Mouse (Mus musculus) embryo, embryonic 11 days (tissue): ENCODE measurements at regions not wholly inside any gene's neighbourhood (a gene's known extent, or its start where the extent isn't known, plus 50 kb on each side); places are given as distances from the start of the nearest gene placed in this dataset.
"Not testable (repeated sequence)": the region's sequence is repeated elsewhere in the genome, so short reads cannot be mapped to it uniquely, and the experiment has no call there.

Experiments
- DNase-seq: peaks from one replicate; pipeline ENCODE4 v3.0.0-alpha.2; 2015

- peak; percentile 86 for DNase-seq
Observed at GRCm38 (mm10) chr12:109749711-109750243, 149.6 kb upstream of the Rtl1 start.

GRCm38 (mm10) chr12:109754986-109755385 is 154.9 kb upstream of the Rtl1 start:
- DNase-seq, result no peak

GRCm38 (mm10) chr12:109764293-109764692 is 164.2 kb upstream of the Rtl1 start:
- DNase-seq, result no peak

GRCm38 (mm10) chr12:109766602-109767001 is 166.5 kb upstream of the Rtl1 start:
- DNase-seq, result not testable (repeated sequence)

- no peak for DNase-seq
Observed at GRCm38 (mm10) chr12:109772543-109772942, 172.4 kb upstream of the Rtl1 start.

- no peak for DNase-seq
Observed at GRCm38 (mm10) chr12:109773909-109774313, 173.8 kb upstream of the Rtl1 start.

GRCm38 (mm10) chr12:109798846-109799245 is 198.7 kb upstream of the Rtl1 start:
- no peak for DNase-seq

- DNase-seq, result no peak
Observed at GRCm38 (mm10) chr12:109799395-109799794, 199.3 kb upstream of the Rtl1 start.

GRCm38 (mm10) chr12:109827241-109827915 is 227.2 kb upstream of the Rtl1 start:
- no peak for DNase-seq

- peak; percentile 76 for DNase-seq
Observed at GRCm38 (mm10) chr12:109830303-109831020, 230.3 kb upstream of the Rtl1 start.

GRCm38 (mm10) chr12:109832964-109833363 is 232.8 kb upstream of the Rtl1 start:
- DNase-seq, result no peak

GRCm38 (mm10) chr12:109836521-109836920 is 236.4 kb upstream of the Rtl1 start:
- peak; percentile 29 for DNase-seq

GRCm38 (mm10) chr12:109839126-109839587 is 239.0 kb upstream of the Rtl1 start:
- peak; percentile 44 for DNase-seq

GRCm38 (mm10) chr12:109839946-109840524 is 239.9 kb upstream of the Rtl1 start:
- peak; percentile 53 for DNase-seq

- DNase-seq, result no peak
Observed at GRCm38 (mm10) chr12:109844723-109845601, 244.8 kb upstream of the Rtl1 start.

GRCm38 (mm10) chr12:109845602-109845906 is 245.4 kb upstream of the Rtl1 start:
- DNase-seq, result no peak

- no peak for DNase-seq
Observed at GRCm38 (mm10) chr12:109856336-109856735, 256.2 kb upstream of the Rtl1 start.

- peak; percentile 35 for DNase-seq
Observed at GRCm38 (mm10) chr12:109857705-109858104, 257.6 kb upstream of the Rtl1 start.

- DNase-seq, result no peak
Observed at GRCm38 (mm10) chr12:109864826-109865225, 264.7 kb upstream of the Rtl1 start.

- no peak for DNase-seq
Observed at GRCm38 (mm10) chr12:109871021-109871420, 270.9 kb upstream of the Rtl1 start.

- no peak for DNase-seq
Observed at GRCm38 (mm10) chr12:109874466-109874865, 274.3 kb upstream of the Rtl1 start.

GRCm38 (mm10) chr12:109881108-109881507 is 281.0 kb upstream of the Rtl1 start:
- no peak for DNase-seq

GRCm38 (mm10) chr12:109891206-109891605 is 291.1 kb upstream of the Rtl1 start:
- no peak for DNase-seq
